Mouse (Mus musculus) heart, postnatal 0 days (tissue): Measurements from ENCODE around the gene Igf1r. TPM values are rescaled to one million over a fixed set of nuclear protein-coding genes. Genes with fewer than 3 reads are reported as not detected.
A peak's percentile ranks its signal among the peaks of the same experiment; 100 is the strongest.

Experiments
- ATAC-seq: fragments of 200-750 bp; cut with Nextera tagmentation; 2 replicates; pipeline ENCODE4 v1.8.0; 2017; ENCODE audit warnings: low read depth, moderate number of reproducible peaks, moderate library complexity; ENCODE audit not compliant: insufficient read depth
- DNase-seq: peaks from one replicate; pipeline ENCODE4 v3.0.0-alpha.2; 2016; ENCODE audit warnings: low spot score
- H3K27ac ChIP-seq: fragments of 300-500 bp; sonication (generic); 2 replicates; pipeline ENCODE4 v1.5.1; 2014; ENCODE audit warnings: low read depth, mild to moderate bottlenecking
- H3K27me3 ChIP-seq: fragments of 300-500 bp; sonication (generic); 2 replicates; pipeline ENCODE4 v1.6.1; 2014; ENCODE audit warnings: low read length, mixed read lengths; ENCODE audit not compliant: control insufficient read depth, insufficient read depth
- H3K36me3 ChIP-seq: fragments of 300-500 bp; sonication (generic); replicated peaks from 2 replicates; pipeline ENCODE4 v1.6.1; 2014; ENCODE audit warnings: low read length, mixed read lengths; ENCODE audit not compliant: control insufficient read depth, insufficient read depth
- H3K4me1 ChIP-seq: fragments of 300-500 bp; sonication (generic); 2 replicates; pipeline ENCODE4 v1.6.1; 2014; ENCODE audit warnings: antibody characterized with exemption; ENCODE audit not compliant: control insufficient read depth, insufficient read depth
- H3K4me2 ChIP-seq: fragments of 300-500 bp; sonication (generic); 2 replicates; pipeline ENCODE4 v1.6.1; 2014; ENCODE audit warnings: low read depth, mild to moderate bottlenecking, low read length, moderate library complexity
- H3K4me3 ChIP-seq: fragments of 300-500 bp; sonication (generic); 2 replicates; pipeline ENCODE4 v1.5.1; 2014; ENCODE audit warnings: low read depth, low read length
- H3K9ac ChIP-seq: fragments of 300-500 bp; sonication (generic); replicated peaks from 2 replicates; pipeline ENCODE4 v1.6.1; 2014; ENCODE audit warnings: low read depth, low read length, mixed read lengths
- H3K9me3 ChIP-seq: fragments of 300-500 bp; sonication (generic); replicated peaks from 2 replicates; pipeline ENCODE4 v1.6.1; 2016; ENCODE audit warnings: low read length; ENCODE audit not compliant: control insufficient read depth
- CTCF ChIP-seq: IDR thresholded peaks from 2 replicates; pipeline ENCODE4 v1.5.1; 2016; ENCODE audit warnings: antibody characterized with exemption, control low read depth, low read depth
- EP300 ChIP-seq: IDR thresholded peaks from 2 replicates; pipeline ENCODE4 v1.6.1; 2016; ENCODE audit warnings: antibody characterized with exemption, low read depth
- WGBS: fragments of 180-500 bp; shearing (Covaris S2); extraction: QIAGEN DNeasy Blood & Tissue Kit; methylation state at CpG from one replicate; pipeline ENCODE4 v1.1.7; 2014; 5-methylcytosine and 5-hydroxymethylcytosine counted together
- polyA plus RNA-seq: library from polyadenylated mRNA; unstranded; fragments of >200 nt; fragmentation: Nextera tagmentation; extraction: Ambion mirVana; gene quantifications from 2 replicates; pipeline ENCODE4 v1.2.1, GENCODE M21; 2015
- total RNA-seq: library from RNA; depleted of rRNA; stranded (reverse); fragments of >200 nt; gene quantifications from 2 replicates; pipeline ENCODE4 v1.2.3, GENCODE M21; 2014; ENCODE audit warnings: low replicate concordance

Igf1r gene
- total and polyA plus RNA-seq, 2 experiments from 2014 or later: 8.8 to 41.8 TPM

DNA sequence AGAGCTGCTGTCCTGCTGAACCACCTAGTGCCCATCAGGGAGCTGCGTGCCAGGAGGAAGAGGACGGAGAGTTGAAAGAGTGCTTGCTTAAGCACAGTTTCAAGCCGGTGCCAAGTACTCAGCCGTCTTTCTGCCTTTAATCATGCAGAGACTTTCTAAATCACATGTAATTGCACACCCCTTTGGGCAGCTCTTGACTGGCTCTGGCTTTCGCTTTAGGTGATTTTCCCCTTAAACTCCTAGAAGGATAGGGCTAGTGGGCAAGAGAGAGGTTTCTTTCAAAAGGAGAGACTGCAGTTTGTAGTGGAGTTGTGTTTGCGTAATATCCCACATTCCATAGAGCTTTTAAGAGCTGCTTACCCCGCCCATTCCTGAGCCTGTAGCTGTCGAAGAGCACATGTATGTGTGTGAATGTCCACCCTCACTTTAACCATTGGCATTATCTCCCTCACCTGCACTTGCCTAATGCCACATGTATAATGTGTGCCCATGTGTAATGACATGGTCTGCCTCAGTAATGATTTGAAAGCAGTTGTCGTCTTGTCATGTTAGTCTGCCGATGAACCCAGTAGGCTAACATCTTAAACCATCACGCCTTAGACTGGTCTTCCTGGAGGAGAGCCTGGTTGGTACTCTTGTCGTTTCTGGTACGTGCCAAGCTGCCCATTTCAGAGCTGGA is 109.7 kb downstream of the Igf1r start:
- H3K27me3 ChIP-seq: no peaks in the 10 kb centered on the region
- TF ChIP-seq EP300: no peak
- no peak for TF ChIP-seq CTCF
- WGBS: 69% methylated on average over 13 of the region's 13 CpGs
- ATAC-seq (no peak), DNase-seq (no peak)
- no peaks in the 10 kb centered on the region for H3K9me3 ChIP-seq
- no peak overlapping the region for H3K9ac ChIP-seq
- 0 out of 2 replicates have a peak, but pooled peaks cover 6% of the 10 kb centered on the region for H3K36me3 ChIP-seq
- no peak overlapping the region for H3K4me3 ChIP-seq
- H3K27ac ChIP-seq: no peak overlapping the region
- H3K4me2 ChIP-seq: no peak overlapping the region
- H3K4me1 ChIP-seq: peaks cover 37% of the 10 kb centered on the region

DNA sequence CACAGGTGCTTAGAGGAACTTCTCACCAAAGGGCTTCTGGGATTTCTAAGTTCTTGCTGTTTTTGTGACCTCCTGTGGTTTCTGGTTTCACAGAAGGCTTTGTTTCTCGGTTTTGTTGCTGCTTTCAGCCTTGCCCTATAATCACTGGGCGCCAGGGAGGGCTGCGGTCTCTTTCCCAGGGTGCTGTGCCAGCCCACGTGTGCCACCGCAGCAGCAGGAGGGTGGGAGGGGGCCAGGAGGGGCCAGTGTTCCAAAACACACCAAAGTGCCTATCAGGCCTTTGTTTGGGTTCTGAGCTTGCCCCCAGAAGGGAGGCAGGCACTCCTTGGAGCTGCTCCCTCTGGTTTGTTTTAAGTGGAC is 110.2 kb downstream of the Igf1r start:
- no peak for TF ChIP-seq EP300
- no peak for TF ChIP-seq CTCF
- Histone ChIP-seq H3K27me3 (no peaks in the 10 kb centered on the region), H3K36me3 (0 out of 2 replicates have a peak, but pooled peaks cover 6% of the 10 kb centered on the region), H3K4me3 (no peak overlapping the region), H3K27ac (no peak overlapping the region), H3K9me3 (no peaks in the 10 kb centered on the region), H3K9ac (no peak overlapping the region), H3K4me2 (no peak overlapping the region), H3K4me1 (peaks cover 35% of the 10 kb centered on the region)
- DNase-seq (no peak), ATAC-seq (no peak)
- WGBS: 68% methylated on average over 5 of the region's 5 CpGs

DNA sequence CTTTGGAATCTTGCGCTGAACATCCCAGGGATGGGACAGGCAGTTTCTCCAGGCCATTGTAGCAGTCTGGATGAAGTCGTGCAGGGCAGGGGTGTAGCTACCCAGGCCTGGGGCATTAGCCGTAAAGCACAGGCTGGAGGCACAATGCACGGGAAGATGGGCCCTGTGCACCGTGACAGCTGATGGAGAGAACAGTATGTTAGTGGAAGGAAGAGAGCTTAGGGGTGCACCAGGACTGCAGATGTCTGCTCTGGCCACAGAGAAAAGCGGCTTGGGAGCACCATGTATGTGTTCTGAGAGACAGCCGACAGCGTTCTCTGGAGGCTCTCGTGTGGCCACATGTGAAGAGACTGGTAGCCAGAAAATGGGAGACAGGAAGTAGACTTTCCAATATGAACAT is 111.1 kb downstream of the Igf1r start:
- H3K27ac ChIP-seq: no peak overlapping the region
- no peak for ATAC-seq

DNA sequence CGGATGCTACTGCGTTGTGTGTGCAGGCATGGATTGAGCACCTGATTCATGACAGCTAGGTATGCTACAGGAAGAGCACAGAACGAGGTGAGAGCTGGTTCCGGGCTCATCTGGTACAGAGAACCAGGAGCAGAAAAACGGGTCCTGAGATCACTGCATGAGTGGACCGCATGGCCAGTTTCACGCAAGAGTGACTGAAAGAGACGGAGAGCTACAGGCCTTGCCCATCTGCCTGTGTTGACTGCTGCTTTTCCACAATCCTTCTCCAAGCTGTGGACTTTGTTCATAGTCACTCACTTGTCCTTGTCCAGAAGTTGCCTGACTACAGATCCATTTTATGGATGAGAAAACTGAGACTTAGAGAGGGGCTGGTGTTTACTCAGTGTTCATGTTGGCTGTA is 111.5 kb downstream of the Igf1r start:
- Histone ChIP-seq H3K9me3 (no peaks in the 10 kb centered on the region), H3K4me1 (peaks cover 41% of the 10 kb centered on the region), H3K4me2 (no peak overlapping the region), H3K4me3 (no peak overlapping the region), H3K36me3 (0 out of 2 replicates have a peak, but pooled peaks cover 6% of the 10 kb centered on the region), H3K27me3 (no peaks in the 10 kb centered on the region), H3K27ac (peak overlapping the region; percentile 59; the same call in 1 of the 2 replicates), H3K9ac (no peak overlapping the region)
- WGBS: 90% methylated on average over 8 of the region's 8 CpGs
- no peak for TF ChIP-seq CTCF
- no peak for TF ChIP-seq EP300
- no peak for ATAC-seq
- DNase-seq: no peak

More for the DNA sequence above, 111.1 kb downstream of the Igf1r start:
- Histone ChIP-seq H3K9me3 (no peaks in the 10 kb centered on the region), H3K4me3 (no peak overlapping the region), H3K4me1 (peaks cover 37% of the 10 kb centered on the region), H3K36me3 (0 out of 2 replicates have a peak, but pooled peaks cover 6% of the 10 kb centered on the region), H3K27me3 (no peaks in the 10 kb centered on the region), H3K9ac (no peak overlapping the region), H3K4me2 (no peak overlapping the region)
- no peak for DNase-seq
- WGBS: 85% methylated on average over 9 of the region's 9 CpGs
- no peak for TF ChIP-seq EP300
- no peak for TF ChIP-seq CTCF

DNA sequence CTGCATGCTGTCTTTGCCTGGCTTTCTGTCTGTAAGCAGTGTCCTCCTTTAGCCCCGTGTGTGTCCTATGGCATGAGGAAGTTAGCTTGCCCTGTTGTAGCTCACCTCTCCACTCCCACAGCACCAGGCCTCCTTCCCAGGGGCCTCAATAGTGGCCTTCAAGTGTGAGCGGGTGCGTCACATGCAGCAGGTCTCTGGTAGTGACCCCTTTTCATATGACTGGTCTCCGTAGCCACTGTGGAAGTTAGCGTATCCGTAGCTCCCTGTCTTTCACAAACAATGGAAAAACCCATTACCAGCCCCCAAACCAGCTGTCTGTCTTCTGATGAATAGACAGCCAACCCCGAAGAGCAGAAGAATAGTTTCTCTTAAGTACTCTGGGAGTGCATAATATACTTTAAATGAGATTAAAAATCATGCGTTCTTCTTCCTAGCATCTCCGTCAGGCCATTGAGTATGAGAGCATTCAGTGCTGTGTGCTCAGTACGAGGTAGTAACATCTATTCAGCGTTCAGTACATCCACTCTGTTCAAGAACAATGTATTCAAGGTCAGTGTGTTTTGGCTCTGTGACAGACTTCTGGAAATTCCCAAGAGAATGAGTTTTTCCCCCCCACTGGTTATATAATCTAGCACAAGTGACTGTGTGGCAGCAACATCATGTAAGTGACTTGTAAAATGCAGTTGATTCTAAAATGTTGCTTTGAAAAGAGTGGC is 112.2 kb downstream of the Igf1r start:
- WGBS: 34% methylated on average over 11 of the region's 11 CpGs
- Histone ChIP-seq H3K4me3 (no peak overlapping the region), H3K9me3 (no peaks in the 10 kb centered on the region), H3K4me2 (peak overlapping the region; percentile 9; the same call in 1 of the 2 replicates), H3K27me3 (no peaks in the 10 kb centered on the region), H3K9ac (no peak overlapping the region), H3K36me3 (0 out of 2 replicates have a peak, but pooled peaks cover 6% of the 10 kb centered on the region), H3K27ac (peak overlapping the region; percentile 59), H3K4me1 (peaks cover 45% of the 10 kb centered on the region)
- TF ChIP-seq EP300 (no peak), CTCF (no peak)
- ATAC-seq (peak; percentile 47; the same call in 1 of the 2 replicates), DNase-seq (peak; percentile 79)
